Mouse (Mus musculus): Measurements from ENCODE around the gene Cys1. TPM values are rescaled to one million over a fixed set of nuclear protein-coding genes. Genes with fewer than 3 reads are reported as not detected.
"Not testable (repeated sequence)": the region's sequence is repeated elsewhere in the genome, so short reads cannot be mapped to it uniquely, and the experiment has no call there.

The Cys1 gene
- total RNA-seq (2021), result 10 to 100 TPM in 1 of 2 experiments, 1 to 10 TPM in 1; 3.0 to 12.8 TPM
- long read RNA-seq, experiment 1, partial matches to known transcripts, result 1 of 6 reads
- long read RNA-seq, experiment 1, other reads (novel, unspliced or antisense), result 2 of 6 reads
- long read RNA-seq, experiment 2, transcript Cys1-203 (3 exons, 1,732 nt), result major isoform, 5 of 13 reads
- long read RNA-seq, experiment 2, partial matches to known transcripts, result 1 of 13 reads
- long read RNA-seq, experiment 2, other reads (novel, unspliced or antisense), result 4 of 13 reads

DNA sequence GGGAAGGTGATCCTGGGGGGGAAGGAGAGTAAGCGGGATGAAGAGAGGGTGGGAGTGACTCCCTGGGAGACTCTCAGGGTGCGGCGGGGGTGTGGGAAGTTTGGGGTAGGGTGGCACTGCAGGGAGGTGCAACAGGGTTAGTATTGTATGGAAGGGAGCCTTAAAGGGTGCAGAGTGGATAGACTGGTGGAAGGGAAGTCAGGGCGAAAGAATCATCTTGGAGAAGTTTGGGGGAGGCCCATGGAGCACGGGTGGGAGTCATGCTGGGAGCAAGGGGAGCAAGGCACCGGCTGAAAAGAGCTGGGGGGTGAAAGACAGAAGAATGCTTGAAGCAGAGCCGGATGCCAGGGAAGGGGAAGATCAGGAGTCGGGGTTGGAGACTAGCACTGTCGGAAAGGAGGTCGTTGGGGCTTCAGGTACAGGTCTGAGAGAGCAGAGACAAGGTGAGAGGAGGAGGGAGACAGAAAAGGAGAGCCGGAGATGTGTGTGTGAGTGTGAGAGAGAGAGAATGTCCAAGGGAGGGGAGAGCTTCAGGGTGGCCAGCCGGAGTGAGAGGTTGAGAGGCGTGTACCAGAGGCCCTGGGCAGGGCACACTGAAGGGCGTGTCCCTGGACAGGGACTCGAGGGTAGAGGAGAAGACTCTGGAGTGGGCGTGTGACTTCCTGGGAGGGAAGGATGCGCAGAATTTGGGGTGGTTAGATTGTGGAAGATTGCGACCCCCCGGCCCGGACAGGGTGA, at the start of gene Cys1:
TSS of gene Cys1 (minus strand) at position 528 of the 738 bp plus-strand sequence.
- DNase-seq (ENCODE audit: low spot score in 2 of 2), result no peak

GRCm38 (mm10) chr12:24724369-24724768, 42.8 kb upstream of the Cys1 start:
- no peak for DNase-seq (ENCODE audit: low spot score in 2 of 2)

GRCm38 (mm10) chr12:24723859-24724258, 42.2 kb upstream of the Cys1 start:
- no peak for DNase-seq (ENCODE audit: low spot score in 2 of 2)

DNA sequence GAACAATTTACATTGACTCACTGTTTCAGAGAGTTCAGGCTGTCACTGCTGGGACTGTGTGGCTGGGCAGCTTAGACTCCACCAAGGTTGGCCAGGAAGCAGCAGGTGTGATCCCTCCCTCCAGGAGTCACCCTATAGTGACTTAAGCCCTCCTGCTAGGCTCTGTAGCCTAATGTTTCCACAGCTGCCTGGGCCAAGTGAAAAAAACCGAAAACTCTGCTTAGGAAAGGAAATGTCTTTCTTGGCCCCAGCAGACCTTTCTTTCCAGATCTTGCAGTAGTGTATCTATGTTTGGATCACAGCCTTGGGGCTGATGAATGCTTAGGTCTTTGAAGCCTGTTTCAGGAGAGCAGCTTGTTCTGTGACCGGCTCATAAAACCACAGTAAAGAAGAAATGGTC, 41.8 kb upstream of the Cys1 start:
- DNase-seq (ENCODE audit: low spot score in 2 of 2), result no peak

DNA sequence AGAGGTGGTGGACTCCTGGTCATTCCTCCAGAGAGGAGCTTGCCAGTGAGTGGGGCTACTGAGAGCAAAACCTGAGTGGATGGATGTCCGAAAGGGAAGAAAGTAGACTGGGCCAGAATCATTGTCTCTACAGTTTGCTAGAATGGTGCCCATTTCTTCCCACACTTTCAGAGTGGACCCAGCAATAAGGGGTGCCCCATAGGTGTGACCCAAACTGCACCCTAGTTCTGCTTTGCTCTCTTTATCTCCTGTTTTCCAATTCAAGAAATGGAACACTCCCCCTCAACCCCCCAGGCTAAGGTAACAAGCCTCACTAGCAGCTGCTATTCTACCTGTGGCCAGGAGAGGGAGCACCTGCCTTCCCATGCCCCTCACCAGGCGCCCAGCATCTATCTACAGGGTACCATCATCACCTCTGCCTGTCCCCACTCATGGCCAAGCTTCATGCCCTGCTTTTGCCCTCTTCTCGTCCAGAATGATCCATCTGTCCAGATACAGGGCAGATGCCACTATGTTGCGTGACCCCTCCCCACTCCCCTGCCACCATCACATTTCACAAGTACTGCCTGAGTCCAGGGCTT, 35.2 kb upstream of the Cys1 start:
- no peak for DNase-seq (ENCODE audit: low spot score in 2 of 2)

GRCm38 (mm10) chr12:24715268-24715896, 33.8 kb upstream of the Cys1 start:
- no peak for DNase-seq (ENCODE audit: low spot score in 2 of 2)

DNA sequence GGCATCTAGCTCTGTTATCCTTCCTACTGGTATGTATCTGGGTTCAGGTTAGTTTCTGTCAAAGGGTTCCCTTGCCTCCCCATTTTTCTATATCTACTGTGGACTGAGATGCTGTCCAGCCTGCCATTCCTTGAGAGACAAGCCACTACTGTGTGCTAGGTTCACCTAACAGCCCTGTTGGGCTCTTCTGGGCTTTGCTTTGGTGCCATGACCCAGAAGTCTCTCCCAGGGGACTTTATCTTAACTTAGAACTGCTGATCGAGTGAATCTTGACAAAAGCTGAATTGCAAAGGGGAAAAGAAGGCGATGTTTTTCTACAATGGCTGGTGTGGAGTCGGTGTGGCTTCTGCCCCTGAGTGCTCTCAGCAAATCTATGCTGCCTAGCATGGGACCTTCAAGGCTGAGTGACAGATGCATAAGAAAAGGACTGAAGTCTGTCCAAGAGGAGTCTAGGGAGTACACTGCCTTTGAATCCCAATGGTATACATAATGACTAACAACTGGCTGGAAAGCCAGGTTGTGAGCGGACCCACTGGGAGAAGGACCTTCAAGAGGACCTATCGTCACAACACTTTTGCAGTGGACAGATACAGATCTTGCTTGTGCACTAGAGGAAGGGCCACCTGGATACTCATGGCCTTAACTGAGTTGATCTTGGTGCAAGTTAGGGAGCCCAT, 33.1 kb upstream of the Cys1 start:
- no peak for DNase-seq (ENCODE audit: low spot score in 2 of 2)

DNA sequence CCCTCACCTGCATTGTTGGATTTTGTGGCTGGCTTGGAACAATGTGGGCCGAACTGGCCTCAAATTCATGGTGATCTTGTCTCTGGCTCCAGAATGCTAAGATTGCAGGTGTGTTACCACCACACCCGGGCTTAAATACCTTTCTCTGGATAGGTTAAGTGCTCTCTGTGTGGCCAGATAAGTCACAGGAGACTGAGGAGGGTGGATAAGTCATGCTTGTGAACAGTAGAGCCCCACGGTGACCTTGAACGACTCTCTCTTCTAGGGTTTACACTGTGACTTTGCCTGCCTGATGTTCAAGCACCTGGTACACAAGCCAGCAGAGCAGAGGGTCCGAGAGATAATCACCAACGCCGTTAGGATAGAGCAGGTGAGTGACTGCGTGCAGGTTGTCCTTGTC, 30.8 kb upstream of the Cys1 start:
- DNase-seq (ENCODE audit: low spot score in 2 of 2), result no peak

DNA sequence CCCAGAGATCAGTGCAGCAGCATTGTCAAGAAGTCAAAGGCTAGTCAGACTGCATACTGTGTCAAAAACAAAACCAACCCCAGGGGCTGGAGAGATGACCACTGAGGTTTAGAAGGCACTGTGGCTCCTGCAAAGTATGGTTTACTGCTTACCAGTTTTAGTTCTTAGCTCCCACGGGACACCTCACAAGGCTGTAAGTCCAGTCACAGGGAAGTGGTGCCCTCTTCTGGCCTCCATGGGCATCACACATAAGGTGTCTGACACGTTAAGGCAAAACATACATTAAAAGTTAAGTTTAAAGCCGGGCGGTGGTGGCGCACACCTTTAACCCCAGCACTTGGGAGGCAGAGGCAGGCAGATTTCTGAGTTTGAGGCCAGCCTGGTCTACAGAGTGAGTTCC, 29.1 kb upstream of the Cys1 start:
- DNase-seq (ENCODE audit: low spot score in 2 of 2), result no peak

GRCm38 (mm10) chr12:24709831-24710508, 28.4 kb upstream of the Cys1 start:
- DNase-seq (ENCODE audit: low spot score in 2 of 2), result peak in 1 of 2 experiments; percentile 37

- no peak for DNase-seq (ENCODE audit: low spot score in 2 of 2)
These were observed 27.8 kb upstream of the Cys1 start for GRCm38 (mm10) chr12:24709409-24709808.

GRCm38 (mm10) chr12:24708824-24709218, 27.2 kb upstream of the Cys1 start:
- DNase-seq (ENCODE audit: low spot score in 2 of 2), result no peak

- peak; percentile 88 to 92 for DNase-seq (ENCODE audit: low spot score in 2 of 2)
These were observed 26.6 kb upstream of the Cys1 start, which contains the start of gene Rrm2 for GRCm38 (mm10) chr12:24707954-24708823. Rrm2 (plus strand) TSS chr12:24708241.

GRCm38 (mm10) chr12:24707480-24707802, 25.8 kb upstream of the Cys1 start:
- no peak for DNase-seq (ENCODE audit: low spot score in 2 of 2)

- DNase-seq (ENCODE audit: low spot score in 2 of 2), result no peak
These were observed 25.3 kb upstream of the Cys1 start for GRCm38 (mm10) chr12:24706764-24707479.

DNA sequence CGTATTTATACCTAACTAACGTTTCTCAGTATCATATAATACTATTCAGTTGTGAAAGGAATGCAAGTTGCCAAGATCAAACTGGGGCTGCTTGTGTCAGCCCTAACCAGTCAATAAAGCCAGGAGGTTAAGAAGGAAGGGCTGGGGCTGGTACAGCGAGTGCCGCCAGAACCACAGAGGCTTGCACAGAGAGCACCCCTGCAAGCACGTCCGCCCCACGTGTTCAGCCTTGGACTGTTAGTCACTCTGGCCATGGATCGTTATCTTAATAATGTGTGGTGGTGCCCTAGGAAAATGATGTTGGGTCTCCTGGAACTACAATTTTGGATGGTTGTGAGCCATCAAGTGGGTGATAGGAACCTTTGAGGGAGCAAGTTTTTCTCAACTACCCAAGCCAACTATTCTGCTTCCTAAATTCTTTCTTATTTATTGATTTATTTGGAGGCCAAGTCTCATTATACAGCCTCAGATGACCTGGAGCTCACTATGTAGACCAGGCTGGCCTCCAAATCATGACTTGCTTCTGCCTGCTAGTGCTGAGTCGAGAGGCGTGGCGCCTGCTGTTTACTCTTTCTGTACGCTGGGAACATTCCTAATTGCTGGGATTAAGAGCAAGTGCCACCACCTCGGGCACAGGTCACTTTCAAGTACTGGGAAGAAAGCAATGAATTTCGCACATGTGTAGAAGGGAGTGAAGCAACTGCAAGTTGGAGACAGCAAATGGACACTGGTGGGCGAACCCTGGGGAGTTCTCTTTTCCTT, 24.1 kb upstream of the Cys1 start:
- no peak for DNase-seq (ENCODE audit: low spot score in 2 of 2)

DNA sequence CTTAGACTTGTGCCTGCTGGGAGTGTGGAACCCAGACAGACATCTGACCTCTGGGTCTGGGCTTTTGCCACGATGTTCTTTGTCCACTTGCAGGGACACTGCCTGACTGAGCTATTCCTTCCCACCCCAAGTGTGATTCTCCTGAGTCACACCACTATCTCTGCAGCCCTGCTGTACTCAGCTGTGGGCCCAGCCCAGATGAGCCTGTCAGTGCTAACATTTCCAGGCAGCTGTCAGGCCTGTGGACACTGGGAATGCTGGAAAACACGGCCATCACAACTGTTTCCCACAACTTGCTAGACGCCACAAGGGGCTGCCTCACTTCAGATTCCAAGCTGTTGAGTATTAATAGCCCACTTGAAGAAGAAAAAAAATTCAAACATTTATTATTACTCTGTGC, 21.4 kb upstream of the Cys1 start:
- no peak for DNase-seq (ENCODE audit: low spot score in 2 of 2)

DNA sequence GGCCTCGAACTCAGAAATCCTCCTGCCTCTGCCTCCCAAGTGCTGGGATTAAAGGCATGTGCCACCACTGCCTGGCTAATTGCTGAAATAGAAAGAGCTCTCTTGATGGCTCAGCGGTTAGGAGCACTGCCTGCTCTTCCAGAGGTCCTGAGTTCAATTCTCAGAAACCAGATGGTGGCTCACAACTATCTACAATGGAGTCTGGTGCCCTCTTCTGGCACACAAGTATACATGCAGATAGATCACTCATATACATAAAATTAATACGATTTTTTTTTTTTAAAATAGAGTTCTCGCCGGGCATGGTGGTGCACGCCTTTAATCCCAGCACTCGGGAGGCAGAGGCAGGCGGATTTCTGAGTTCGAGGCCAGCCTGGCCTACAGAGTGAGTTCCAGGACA, 20.0 kb upstream of the Cys1 start:
- not testable (repeated sequence) for DNase-seq (ENCODE audit: low spot score in 2 of 2)

DNA sequence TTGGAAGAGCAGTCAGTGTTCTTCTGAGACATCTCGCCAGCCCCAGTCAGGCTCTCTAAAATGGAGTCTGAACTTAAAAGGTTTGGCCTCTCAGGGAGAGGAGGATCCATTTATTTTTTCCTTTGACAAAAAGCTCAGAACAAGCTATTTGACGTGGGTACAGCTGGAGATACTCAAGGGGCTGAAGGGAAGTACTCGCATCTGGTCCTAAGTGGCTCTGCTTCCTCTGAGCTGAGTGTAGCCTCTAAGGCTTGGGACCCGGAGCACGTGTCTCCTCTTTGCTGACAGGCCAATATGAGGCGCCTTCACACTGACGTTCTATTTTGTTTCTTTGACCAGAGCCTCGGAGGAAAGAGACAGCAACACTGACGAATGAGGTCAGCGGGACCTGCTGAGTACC, 18.0 kb upstream of the Cys1 start:
- DNase-seq (ENCODE audit: low spot score in 2 of 2), result no peak
